Mouse (Mus musculus) erythroblast, embryonic 14.5 days (primary cell): ENCODE measurements around the gene Sprr2a3.
"Not testable (repeated sequence)": the region's sequence is repeated elsewhere in the genome, so short reads cannot be mapped to it uniquely, and the experiment has no call there.

Experiments used
- GATA1 ChIP-seq: IDR thresholded peaks from 2 replicates; pipeline ENCODE4 v1.6.1; 2012; ENCODE audit warnings: low read length, inconsistent platforms, mixed read lengths
- TAL1 ChIP-seq: IDR thresholded peaks from 3 replicates; pipeline ENCODE4 v1.6.1; 2012; ENCODE audit warnings: low read length, inconsistent platforms, mixed read lengths

DNA sequence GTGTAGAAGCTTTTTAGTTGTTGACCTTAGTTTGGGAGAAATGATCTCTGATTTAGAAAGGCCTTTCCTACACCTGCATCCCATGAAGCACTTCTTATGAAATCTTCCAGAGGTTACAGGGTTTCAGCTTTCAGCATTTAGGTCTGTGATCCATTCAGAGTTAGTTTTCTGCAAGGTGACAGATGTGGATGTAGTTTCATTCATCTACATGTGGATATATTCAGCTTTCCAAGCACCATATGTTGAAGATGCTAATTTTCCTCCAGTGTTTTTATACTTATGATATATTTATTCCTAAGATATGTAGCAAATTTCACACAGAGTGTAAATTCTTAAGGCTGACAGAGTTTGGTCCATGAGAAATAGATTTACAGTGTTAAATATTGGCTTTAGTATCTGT is 11.7 kb upstream of the Sprr2a3 start:
- TF ChIP-seq TAL1, GATA1: not testable (repeated sequence)
